Mouse (Mus musculus): ENCODE data around the gene Cx3cr1.

The Cx3cr1 gene

GRCm38 (mm10) chr9:119941861-119942260, 127.8 kb downstream of the Cx3cr1 start:
- DNase-seq (ENCODE audit: low read depth, low spot score) = no peak

GRCm38 (mm10) chr9:119941407-119941806, 128.3 kb downstream of the Cx3cr1 start:
- DNase-seq (ENCODE audit: low read depth, low spot score) = no peak

- no peak for DNase-seq (ENCODE audit: low read depth, low spot score)
Measured at GRCm38 (mm10) chr9:119939646-119940045, 130.0 kb downstream of the Cx3cr1 start.

GRCm38 (mm10) chr9:119938496-119938895, 131.2 kb downstream of the Cx3cr1 start:
- DNase-seq (ENCODE audit: low read depth, low spot score) = no peak

- DNase-seq (ENCODE audit: low read depth, low spot score) = peak; percentile 91
Measured at GRCm38 (mm10) chr9:119937005-119937773, 132.5 kb downstream of the Cx3cr1 start, which contains the start of the genes Gorasp1 and Ttc21a. Gorasp1 (minus strand) TSS chr9:119937565. Ttc21a (plus strand) TSS chr9:119937606.

GRCm38 (mm10) chr9:119933675-119934074, 136.0 kb downstream of the Cx3cr1 start:
- DNase-seq (ENCODE audit: low read depth, low spot score) = no peak

GRCm38 (mm10) chr9:119932358-119932757, 137.3 kb downstream of the Cx3cr1 start:
- no peak for DNase-seq (ENCODE audit: low read depth, low spot score)

GRCm38 (mm10) chr9:119926497-119926896, 143.2 kb downstream of the Cx3cr1 start:
- DNase-seq (ENCODE audit: low read depth, low spot score) = no peak

GRCm38 (mm10) chr9:119925729-119926128, 143.9 kb downstream of the Cx3cr1 start:
- no peak for DNase-seq (ENCODE audit: low read depth, low spot score)

- no peak for DNase-seq (ENCODE audit: low read depth, low spot score)
Measured at GRCm38 (mm10) chr9:119925120-119925657, 144.5 kb downstream of the Cx3cr1 start.

- DNase-seq (ENCODE audit: low read depth, low spot score) = no peak
Measured at GRCm38 (mm10) chr9:119923462-119923861, 146.2 kb downstream of the Cx3cr1 start.

- DNase-seq (ENCODE audit: low read depth, low spot score) = no peak
Measured at GRCm38 (mm10) chr9:119919858-119920257, 149.8 kb downstream of the Cx3cr1 start.

- no peak for DNase-seq (ENCODE audit: low read depth, low spot score)
Measured at GRCm38 (mm10) chr9:119913087-119913838, 156.4 kb downstream of the Cx3cr1 start.

- DNase-seq (ENCODE audit: low read depth, low spot score) = no peak
Measured at GRCm38 (mm10) chr9:119909931-119910330, 159.7 kb downstream of the Cx3cr1 start.

GRCm38 (mm10) chr9:119908708-119909107, 161.0 kb downstream of the Cx3cr1 start:
- DNase-seq (ENCODE audit: low read depth, low spot score) = no peak

- DNase-seq (ENCODE audit: low read depth, low spot score) = no peak
Measured at GRCm38 (mm10) chr9:119902410-119903151, 167.1 kb downstream of the Cx3cr1 start.

GRCm38 (mm10) chr9:119899446-119899845, 170.2 kb downstream of the Cx3cr1 start:
- no peak for DNase-seq (ENCODE audit: low read depth, low spot score)

- DNase-seq (ENCODE audit: low read depth, low spot score) = no peak
Measured at GRCm38 (mm10) chr9:119895040-119895721, 174.5 kb downstream of the Cx3cr1 start.

- DNase-seq (ENCODE audit: low read depth, low spot score) = peak; percentile 99
Measured at GRCm38 (mm10) chr9:119894339-119895009, 175.2 kb downstream of the Cx3cr1 start, which contains the start of gene Wdr48. Wdr48 (plus strand) TSS chr9:119894878.

GRCm38 (mm10) chr9:119893881-119894280, 175.8 kb downstream of the Cx3cr1 start:
- no peak for DNase-seq (ENCODE audit: low read depth, low spot score)
